Mouse (Mus musculus): ENCODE results near the gene Gm20517. TPM values are rescaled to one million over a fixed set of nuclear protein-coding genes. Genes with fewer than 3 reads are reported as not detected.

Gene Gm20517
- total and polyA plus RNA-seq, 2 experiments: 0.31 to 1.9 TPM

GRCm38 (mm10) chr17:47702548-47703345 lies 91.4 kb downstream of the Gm20517 start:
- WGBS: 83% methylated on average over 28 of the region's 28 CpGs
- no peaks in the 10 kb centered on the region for H3K79me2 ChIP-seq (ENCODE audit: control insufficient read depth, insufficient read depth, low read length)
- peaks cover 2% of the 10 kb centered on the region; the same call in 1 of the 2 replicates for H3K36me3 ChIP-seq (ENCODE audit: control insufficient read depth, insufficient read depth, low read length)
- no peaks in the 10 kb centered on the region for H3K27me3 ChIP-seq (ENCODE audit: control insufficient read depth, insufficient read depth, low read length)
- no peaks in the 10 kb centered on the region for H3K4me1 ChIP-seq (ENCODE audit: control insufficient read depth, insufficient read depth, low read length)
- no peak for DNase-seq (ENCODE audit: extremely low read depth, low read depth, low spot score)
- no peak overlapping the region for H3K4me3 ChIP-seq (ENCODE audit: insufficient read depth, low read depth, low read length)
- TF ChIP-seq POLR2A (IDR thresholded peaks at IDR 0.05; ENCODE audit: extremely low read depth, insufficient read depth, low read length) (no peak), CTCF (IDR thresholded peaks at IDR 0.05; ENCODE audit: low read depth, low read length) (no peak)
- no peak overlapping the region for H3K27ac ChIP-seq (replicated peaks; ENCODE audit: insufficient read depth, low read depth, low read length)
- H3K9ac ChIP-seq (ENCODE audit: low read depth, low read length): no peak overlapping the region

GRCm38 (mm10) chr17:47703556-47703955 lies 92.2 kb downstream of the Gm20517 start:
- Histone ChIP-seq H3K4me1 (ENCODE audit: control insufficient read depth, insufficient read depth, low read length) (no peaks in the 10 kb centered on the region), H3K27ac (replicated peaks; ENCODE audit: insufficient read depth, low read depth, low read length) (no peak overlapping the region), H3K9ac (ENCODE audit: low read depth, low read length) (no peak overlapping the region), H3K79me2 (ENCODE audit: control insufficient read depth, insufficient read depth, low read length) (no peaks in the 10 kb centered on the region), H3K36me3 (ENCODE audit: control insufficient read depth, insufficient read depth, low read length) (peaks cover 2% of the 10 kb centered on the region; the same call in 1 of the 2 replicates), H3K27me3 (ENCODE audit: control insufficient read depth, insufficient read depth, low read length) (no peaks in the 10 kb centered on the region), H3K4me3 (ENCODE audit: insufficient read depth, low read depth, low read length) (no peak overlapping the region)
- 75% methylated on average over 20 of the region's 20 CpGs for WGBS
- TF ChIP-seq CTCF (IDR thresholded peaks at IDR 0.05; ENCODE audit: low read depth, low read length): no peak
- TF ChIP-seq POLR2A (IDR thresholded peaks at IDR 0.05; ENCODE audit: extremely low read depth, insufficient read depth, low read length): no peak
- no peak for DNase-seq (ENCODE audit: extremely low read depth, low read depth, low spot score)

- TF ChIP-seq POLR2A (IDR thresholded peaks at IDR 0.05; ENCODE audit: extremely low read depth, insufficient read depth, low read length) (no peak), CTCF (IDR thresholded peaks at IDR 0.05; ENCODE audit: low read depth, low read length) (peak; percentile 22; the same call in 1 of the 2 replicates)
- H3K9ac ChIP-seq (ENCODE audit: low read depth, low read length): no peak overlapping the region
- no peak overlapping the region for H3K27ac ChIP-seq (replicated peaks; ENCODE audit: insufficient read depth, low read depth, low read length)
- no peaks in the 10 kb centered on the region for H3K79me2 ChIP-seq (ENCODE audit: control insufficient read depth, insufficient read depth, low read length)
- H3K4me1 ChIP-seq (ENCODE audit: control insufficient read depth, insufficient read depth, low read length): no peaks in the 10 kb centered on the region
- no peak for DNase-seq (ENCODE audit: extremely low read depth, low read depth, low spot score)
- no peaks in the 10 kb centered on the region for H3K27me3 ChIP-seq (ENCODE audit: control insufficient read depth, insufficient read depth, low read length)
- WGBS: 81% methylated on average over 4 of the region's 4 CpGs
- H3K36me3 ChIP-seq (ENCODE audit: control insufficient read depth, insufficient read depth, low read length): peaks cover 2% of the 10 kb centered on the region; the same call in 1 of the 2 replicates
- H3K4me3 ChIP-seq (ENCODE audit: insufficient read depth, low read depth, low read length): no peak overlapping the region
These were observed 93.3 kb downstream of the Gm20517 start for GRCm38 (mm10) chr17:47704692-47705091.

GRCm38 (mm10) chr17:47706196-47706595 lies 94.8 kb downstream of the Gm20517 start:
- Histone ChIP-seq H3K36me3 (ENCODE audit: control insufficient read depth, insufficient read depth, low read length) (peaks cover 2% of the 10 kb centered on the region; the same call in 1 of the 2 replicates), H3K79me2 (ENCODE audit: control insufficient read depth, insufficient read depth, low read length) (no peaks in the 10 kb centered on the region), H3K27ac (replicated peaks; ENCODE audit: insufficient read depth, low read depth, low read length) (no peak overlapping the region), H3K9ac (ENCODE audit: low read depth, low read length) (no peak overlapping the region), H3K4me3 (ENCODE audit: insufficient read depth, low read depth, low read length) (no peak overlapping the region), H3K4me1 (ENCODE audit: control insufficient read depth, insufficient read depth, low read length) (no peaks in the 10 kb centered on the region), H3K27me3 (ENCODE audit: control insufficient read depth, insufficient read depth, low read length) (no peaks in the 10 kb centered on the region)
- TF ChIP-seq CTCF (IDR thresholded peaks at IDR 0.05; ENCODE audit: low read depth, low read length): no peak
- DNase-seq (ENCODE audit: extremely low read depth, low read depth, low spot score): no peak
- WGBS: 80% methylated on average over 1 of the region's 1 CpGs

- WGBS: 70% methylated on average over 3 of the region's 3 CpGs
- TF ChIP-seq POLR2A (IDR thresholded peaks at IDR 0.05; ENCODE audit: extremely low read depth, insufficient read depth, low read length): no peak
- no peak for TF ChIP-seq CTCF (IDR thresholded peaks at IDR 0.05; ENCODE audit: low read depth, low read length)
- no peak overlapping the region for H3K4me3 ChIP-seq (ENCODE audit: insufficient read depth, low read depth, low read length)
- no peaks in the 10 kb centered on the region for H3K27me3 ChIP-seq (ENCODE audit: control insufficient read depth, insufficient read depth, low read length)
- peak; percentile 55 for DNase-seq (ENCODE audit: extremely low read depth, low read depth, low spot score)
- no peak overlapping the region for H3K9ac ChIP-seq (ENCODE audit: low read depth, low read length)
- H3K4me1 ChIP-seq (ENCODE audit: control insufficient read depth, insufficient read depth, low read length): no peaks in the 10 kb centered on the region
- H3K27ac ChIP-seq (replicated peaks; ENCODE audit: insufficient read depth, low read depth, low read length): no peak overlapping the region
- no peaks in the 10 kb centered on the region for H3K79me2 ChIP-seq (ENCODE audit: control insufficient read depth, insufficient read depth, low read length)
- H3K36me3 ChIP-seq (ENCODE audit: control insufficient read depth, insufficient read depth, low read length): no peaks in the 10 kb centered on the region
These were observed 96.6 kb downstream of the Gm20517 start for GRCm38 (mm10) chr17:47707961-47708360.

GRCm38 (mm10) chr17:47708972-47709371 lies 97.6 kb downstream of the Gm20517 start:
- no peaks in the 10 kb centered on the region for H3K27me3 ChIP-seq (ENCODE audit: control insufficient read depth, insufficient read depth, low read length)
- no peak for TF ChIP-seq CTCF (IDR thresholded peaks at IDR 0.05; ENCODE audit: low read depth, low read length)
- TF ChIP-seq POLR2A (IDR thresholded peaks at IDR 0.05; ENCODE audit: extremely low read depth, insufficient read depth, low read length): no peak
- H3K9ac ChIP-seq (ENCODE audit: low read depth, low read length): no peak overlapping the region
- no peak overlapping the region for H3K27ac ChIP-seq (replicated peaks; ENCODE audit: insufficient read depth, low read depth, low read length)
- no peak overlapping the region for H3K4me3 ChIP-seq (ENCODE audit: insufficient read depth, low read depth, low read length)
- no peaks in the 10 kb centered on the region for H3K79me2 ChIP-seq (ENCODE audit: control insufficient read depth, insufficient read depth, low read length)
- no peaks in the 10 kb centered on the region for H3K4me1 ChIP-seq (ENCODE audit: control insufficient read depth, insufficient read depth, low read length)
- DNase-seq (ENCODE audit: extremely low read depth, low read depth, low spot score): no peak
- no peaks in the 10 kb centered on the region for H3K36me3 ChIP-seq (ENCODE audit: control insufficient read depth, insufficient read depth, low read length)
- WGBS: 43% methylated on average over 4 of the region's 4 CpGs

All from liver, adult 2 months (tissue).